Mouse (Mus musculus) lung, postnatal 4 days (tissue): ENCODE measurements around the gene Smok3c.
"Not testable (repeated sequence)": the region's sequence is repeated elsewhere in the genome, so short reads cannot be mapped to it uniquely, and the experiment has no call there.

ENCODE experiments used
- DNase-seq, 2 experiments: peaks; one replicate each; pipeline ENCODE4 v3.0.0; 2021

The Smok3c gene

DNA sequence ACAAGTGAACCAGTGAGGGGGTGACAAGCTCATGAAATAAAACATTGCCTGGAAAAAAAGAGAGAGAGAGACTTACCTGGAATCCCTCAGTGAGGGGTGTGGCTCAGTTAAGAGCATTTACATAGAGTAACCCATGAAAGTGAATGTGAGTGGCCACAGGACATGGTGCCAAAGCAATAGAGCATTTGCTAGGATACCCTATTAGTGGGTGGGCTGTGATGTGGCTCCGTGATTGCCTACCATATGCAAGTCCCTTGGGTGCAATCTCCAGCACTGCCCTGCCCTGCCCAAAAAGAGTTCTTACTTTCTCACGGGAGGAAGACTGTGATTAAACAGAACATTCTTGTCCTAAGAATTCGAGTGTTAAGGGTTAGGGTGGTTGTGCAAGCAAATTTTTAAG lies 54.1 kb downstream of the Smok3c start:
- DNase-seq, result no peak

DNA sequence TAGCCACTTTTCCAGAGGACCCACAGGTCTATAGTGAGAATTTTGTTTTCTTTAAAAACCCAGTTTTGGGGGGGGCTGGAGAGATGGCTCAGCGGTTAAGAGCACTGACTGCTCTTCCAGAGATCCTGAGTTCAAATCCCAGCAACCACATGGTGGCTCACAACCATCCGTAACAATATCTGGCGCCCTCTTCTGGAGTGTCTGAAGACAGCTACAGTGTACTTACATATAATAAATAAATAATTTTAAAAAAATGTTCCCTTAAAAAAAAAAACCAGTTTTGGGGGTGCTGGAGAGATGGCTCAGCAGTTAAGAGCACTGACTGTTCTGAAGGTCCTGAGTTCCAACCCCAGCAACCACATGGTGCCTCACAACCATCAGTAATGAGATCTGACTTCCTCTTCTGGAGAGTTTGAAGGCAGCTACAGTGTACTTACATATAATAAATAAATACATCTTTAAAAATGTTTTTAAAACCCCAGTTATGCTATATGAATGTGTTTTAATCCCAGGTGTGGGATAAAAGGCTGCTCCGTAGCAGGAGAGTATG lies 56.9 kb downstream of the Smok3c start:
- not testable (repeated sequence) for DNase-seq
